Mouse (Mus musculus): ENCODE data around the gene Usf3. TPM values are rescaled to one million over a fixed set of nuclear protein-coding genes. Genes with fewer than 3 reads are reported as not detected.

Gene Usf3
- polyA plus RNA-seq, 1 experiment from 2014 or later = 5.0 TPM

DNA sequence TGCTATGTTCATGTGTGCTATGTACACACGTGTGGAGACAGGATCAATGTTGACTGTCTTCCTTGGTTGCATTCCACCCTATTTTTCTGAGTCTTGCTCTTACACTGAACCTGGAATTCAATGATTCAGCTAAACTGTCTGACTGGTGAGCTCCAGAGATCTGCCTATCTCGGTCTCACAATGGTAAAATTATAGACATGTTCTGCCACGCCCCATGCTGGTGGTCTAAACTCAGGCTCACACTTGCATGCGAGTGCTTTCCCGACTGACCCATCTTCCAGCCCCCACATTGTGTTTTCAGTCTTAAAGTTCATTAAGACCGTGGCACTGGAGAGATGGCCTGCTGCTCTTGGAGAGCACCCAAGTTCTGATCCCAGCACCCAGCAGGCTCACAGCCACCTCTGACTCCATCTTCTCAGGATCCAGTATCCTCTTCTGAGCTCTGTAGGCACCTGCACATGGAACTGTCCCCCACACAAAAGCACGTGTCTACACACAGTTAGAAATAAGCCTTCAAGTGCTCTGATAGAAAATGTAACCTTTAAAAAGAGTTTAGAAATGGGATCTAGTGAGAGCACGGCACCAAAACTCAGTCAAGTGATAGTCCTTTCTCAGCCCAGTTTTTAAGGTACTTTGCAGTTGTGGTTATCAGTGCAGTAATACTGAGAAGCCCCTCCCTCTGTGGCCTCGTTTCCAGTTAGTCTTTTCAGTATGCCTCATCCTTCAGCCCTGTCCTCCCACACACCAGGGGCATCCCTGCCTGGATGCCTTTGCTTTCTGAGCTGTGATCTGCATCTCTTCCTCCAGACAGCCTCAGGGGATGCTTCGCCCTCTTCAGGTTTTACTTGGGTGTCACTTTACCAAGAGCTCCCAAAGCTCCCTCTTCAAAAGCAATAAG lies 37.4 kb downstream of the Usf3 start:
- H3K9me3 ChIP-seq (ENCODE audit: control insufficient read depth, low read length) = no peaks in the 10 kb centered on the region
- ATAC-seq (ENCODE audit: low FRiP score, low TSS enrichment) = no peak
- H3K36me3 ChIP-seq (ENCODE audit: control insufficient read depth, insufficient read depth, low read length) = peaks cover 62% of the 10 kb centered on the region
- no peak overlapping the region for H3K27ac ChIP-seq (replicated peaks; ENCODE audit: low read depth, low read length)
- DNase-seq = no peak
- H3K4me1 ChIP-seq (ENCODE audit: control insufficient read depth, insufficient read depth, low read length) = no peaks in the 10 kb centered on the region
- no peak overlapping the region for H3K9ac ChIP-seq (replicated peaks; ENCODE audit: low read length)
- no peaks in the 10 kb centered on the region for H3K27me3 ChIP-seq (ENCODE audit: control insufficient read depth, insufficient read depth, low read length)
- H3K4me2 ChIP-seq (ENCODE audit: low read length) = no peak overlapping the region
- WGBS = 90% methylated on average over 10 of the region's 10 CpGs
- no peak overlapping the region for H3K4me3 ChIP-seq (replicated peaks; ENCODE audit: low read depth, low read length)

- Histone ChIP-seq H3K4me3 (replicated peaks; ENCODE audit: low read depth, low read length) (no peak overlapping the region), H3K36me3 (ENCODE audit: control insufficient read depth, insufficient read depth, low read length) (peaks cover 62% of the 10 kb centered on the region), H3K4me1 (ENCODE audit: control insufficient read depth, insufficient read depth, low read length) (no peaks in the 10 kb centered on the region), H3K9me3 (ENCODE audit: control insufficient read depth, low read length) (no peaks in the 10 kb centered on the region), H3K27me3 (ENCODE audit: control insufficient read depth, insufficient read depth, low read length) (no peaks in the 10 kb centered on the region), H3K4me2 (ENCODE audit: low read length) (no peak overlapping the region), H3K27ac (replicated peaks; ENCODE audit: low read depth, low read length) (no peak overlapping the region), H3K9ac (replicated peaks; ENCODE audit: low read length) (no peak overlapping the region)
- DNase-seq (no peak), ATAC-seq (ENCODE audit: low FRiP score, low TSS enrichment) (no peak)
- WGBS = 97% methylated on average over 1 of the region's 1 CpGs
Observed at GRCm38 (mm10) chr16:44211054-44211414, 38.0 kb downstream of the Usf3 start.

GRCm38 (mm10) chr16:44212703-44213102 lies 39.7 kb downstream of the Usf3 start:
- no peak overlapping the region for H3K27ac ChIP-seq (replicated peaks; ENCODE audit: low read depth, low read length)
- no peak overlapping the region for H3K4me2 ChIP-seq (ENCODE audit: low read length)
- WGBS = 98% methylated on average over 7 of the region's 7 CpGs
- no peak for DNase-seq
- no peak overlapping the region for H3K4me3 ChIP-seq (replicated peaks; ENCODE audit: low read depth, low read length)
- no peaks in the 10 kb centered on the region for H3K4me1 ChIP-seq (ENCODE audit: control insufficient read depth, insufficient read depth, low read length)
- H3K9ac ChIP-seq (replicated peaks; ENCODE audit: low read length) = no peak overlapping the region
- H3K36me3 ChIP-seq (ENCODE audit: control insufficient read depth, insufficient read depth, low read length) = peaks cover 67% of the 10 kb centered on the region
- H3K9me3 ChIP-seq (ENCODE audit: control insufficient read depth, low read length) = no peaks in the 10 kb centered on the region
- H3K27me3 ChIP-seq (ENCODE audit: control insufficient read depth, insufficient read depth, low read length) = no peaks in the 10 kb centered on the region
- no peak for ATAC-seq (ENCODE audit: low FRiP score, low TSS enrichment)

DNA sequence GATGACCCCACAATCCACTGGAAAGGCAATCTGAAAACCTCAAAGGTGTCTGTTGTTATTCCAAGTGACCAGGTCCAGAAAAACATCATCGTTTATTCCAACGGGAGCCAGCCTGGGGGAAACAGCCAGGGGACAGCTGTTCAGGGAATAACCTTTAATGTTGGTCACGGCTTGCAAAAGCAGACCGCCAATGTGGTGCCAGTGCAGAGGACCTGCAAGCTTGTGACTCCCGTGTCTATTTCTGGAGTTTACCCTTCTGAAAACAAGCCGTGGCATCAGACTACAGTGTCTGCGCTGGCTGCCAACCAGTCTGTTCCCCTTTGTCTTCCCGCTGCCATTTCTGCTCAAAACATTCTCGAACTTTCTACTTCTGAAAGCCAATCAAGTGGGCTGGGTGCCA lies 42.5 kb downstream of the Usf3 start:
- WGBS = 93% methylated on average over 9 of the region's 9 CpGs
- no peak overlapping the region for H3K4me2 ChIP-seq (ENCODE audit: low read length)
- no peak for DNase-seq
- H3K9me3 ChIP-seq (ENCODE audit: control insufficient read depth, low read length) = no peaks in the 10 kb centered on the region
- H3K4me3 ChIP-seq (replicated peaks; ENCODE audit: low read depth, low read length) = no peak overlapping the region
- H3K27me3 ChIP-seq (ENCODE audit: control insufficient read depth, insufficient read depth, low read length) = no peaks in the 10 kb centered on the region
- H3K4me1 ChIP-seq (ENCODE audit: control insufficient read depth, insufficient read depth, low read length) = no peaks in the 10 kb centered on the region
- ATAC-seq (ENCODE audit: low FRiP score, low TSS enrichment) = no peak
- H3K27ac ChIP-seq (replicated peaks; ENCODE audit: low read depth, low read length) = no peak overlapping the region
- H3K36me3 ChIP-seq (ENCODE audit: control insufficient read depth, insufficient read depth, low read length) = peaks cover 84% of the 10 kb centered on the region
- no peak overlapping the region for H3K9ac ChIP-seq (replicated peaks; ENCODE audit: low read length)

DNA sequence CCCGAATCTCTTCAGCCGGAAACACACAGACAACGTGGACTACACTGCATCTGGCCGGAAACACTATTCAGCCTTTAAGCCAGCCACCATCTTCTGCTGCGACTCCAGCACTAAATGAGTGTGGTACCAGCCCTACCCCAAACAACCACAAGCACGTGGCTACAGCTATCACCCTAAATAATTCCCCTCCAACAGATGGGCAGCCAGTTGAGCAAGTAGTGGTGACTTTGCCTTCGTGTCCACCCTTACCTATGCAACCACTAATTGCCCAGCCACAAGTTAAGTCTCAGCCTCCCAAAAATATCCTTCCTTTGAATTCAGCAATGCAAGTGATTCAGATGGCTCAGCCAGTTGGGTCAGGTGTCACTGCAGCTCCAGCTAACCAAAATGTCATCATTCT lies 43.4 kb downstream of the Usf3 start:
- whole genome bisulfite sequencing = 97% methylated on average over 7 of the region's 7 CpGs
- no peak overlapping the region for H3K9ac ChIP-seq (replicated peaks; ENCODE audit: low read length)
- no peak overlapping the region for H3K27ac ChIP-seq (replicated peaks; ENCODE audit: low read depth, low read length)
- ATAC-seq (ENCODE audit: low FRiP score, low TSS enrichment) = no peak
- H3K4me1 ChIP-seq (ENCODE audit: control insufficient read depth, insufficient read depth, low read length) = no peaks in the 10 kb centered on the region
- H3K9me3 ChIP-seq (ENCODE audit: control insufficient read depth, low read length) = no peaks in the 10 kb centered on the region
- H3K4me2 ChIP-seq (ENCODE audit: low read length) = no peak overlapping the region
- no peak for DNase-seq
- H3K36me3 ChIP-seq (ENCODE audit: control insufficient read depth, insufficient read depth, low read length) = peaks cover 88% of the 10 kb centered on the region
- no peak overlapping the region for H3K4me3 ChIP-seq (replicated peaks; ENCODE audit: low read depth, low read length)
- H3K27me3 ChIP-seq (ENCODE audit: control insufficient read depth, insufficient read depth, low read length) = no peaks in the 10 kb centered on the region

DNA sequence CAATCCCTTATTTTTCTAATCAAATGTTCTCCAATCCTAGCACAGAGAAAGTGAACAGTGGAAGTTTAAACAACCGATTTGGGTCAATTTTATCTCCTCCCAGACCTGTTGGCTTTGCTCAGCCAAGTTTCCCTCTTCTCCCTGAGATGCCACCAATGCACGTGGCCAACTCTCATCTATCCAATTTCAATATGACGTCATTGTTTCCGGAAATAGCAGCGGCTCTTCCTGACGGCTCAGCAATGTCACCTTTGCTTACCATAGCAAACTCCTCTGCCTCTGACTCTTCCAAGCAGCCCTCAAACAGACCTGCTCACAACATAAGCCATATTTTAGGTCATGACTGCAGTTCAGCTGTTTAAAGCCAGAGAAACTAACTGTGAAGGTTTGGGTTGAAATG lies 48.4 kb downstream of the Usf3 start:
- Histone ChIP-seq H3K4me3 (replicated peaks; ENCODE audit: low read depth, low read length) (no peak overlapping the region), H3K36me3 (ENCODE audit: control insufficient read depth, insufficient read depth, low read length) (peaks cover 57% of the 10 kb centered on the region), H3K9ac (replicated peaks; ENCODE audit: low read length) (no peak overlapping the region), H3K9me3 (ENCODE audit: control insufficient read depth, low read length) (no peaks in the 10 kb centered on the region), H3K4me1 (ENCODE audit: control insufficient read depth, insufficient read depth, low read length) (no peaks in the 10 kb centered on the region), H3K27me3 (ENCODE audit: control insufficient read depth, insufficient read depth, low read length) (no peaks in the 10 kb centered on the region), H3K4me2 (ENCODE audit: low read length) (no peak overlapping the region), H3K27ac (replicated peaks; ENCODE audit: low read depth, low read length) (no peak overlapping the region)
- ATAC-seq (ENCODE audit: low FRiP score, low TSS enrichment) (no peak), DNase-seq (no peak)
- 94% methylated on average over 6 of the region's 6 CpGs for WGBS

DNA sequence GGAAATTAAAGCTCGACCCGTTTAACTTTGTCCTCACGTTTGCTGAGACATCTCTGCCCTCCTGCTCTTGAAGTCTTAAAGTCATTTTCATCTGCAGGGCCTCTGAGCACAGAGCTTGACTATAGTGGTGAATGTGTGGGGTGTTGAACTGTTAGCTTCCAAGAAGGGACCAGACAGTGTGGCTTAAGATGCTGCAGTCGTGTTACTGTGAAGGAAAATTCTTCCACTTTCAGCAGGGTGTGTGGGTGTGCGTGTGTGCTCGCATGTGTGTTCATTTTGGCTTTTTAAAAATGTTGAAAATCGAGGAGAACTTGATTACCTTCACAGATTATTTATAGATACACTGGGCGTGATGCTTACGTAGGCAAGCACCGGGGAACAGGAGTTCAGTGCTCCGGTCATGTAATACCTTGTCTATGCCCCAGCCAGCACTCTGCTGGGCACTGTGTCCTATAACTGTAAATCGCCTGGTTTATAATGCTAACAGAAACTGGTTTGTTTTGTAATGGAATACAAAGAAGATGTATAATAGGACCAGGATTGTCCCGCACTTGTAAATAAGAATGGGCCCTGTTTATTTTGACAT lies 53.8 kb downstream of the Usf3 start:
- Histone ChIP-seq H3K9me3 (ENCODE audit: control insufficient read depth, low read length) (no peaks in the 10 kb centered on the region), H3K9ac (replicated peaks; ENCODE audit: low read length) (no peak overlapping the region), H3K36me3 (ENCODE audit: control insufficient read depth, insufficient read depth, low read length) (peaks cover 3% of the 10 kb centered on the region; the same call in 1 of the 2 replicates), H3K4me2 (ENCODE audit: low read length) (no peak overlapping the region), H3K4me1 (ENCODE audit: control insufficient read depth, insufficient read depth, low read length) (no peaks in the 10 kb centered on the region), H3K27me3 (ENCODE audit: control insufficient read depth, insufficient read depth, low read length) (no peaks in the 10 kb centered on the region), H3K4me3 (replicated peaks; ENCODE audit: low read depth, low read length) (no peak overlapping the region), H3K27ac (replicated peaks; ENCODE audit: low read depth, low read length) (no peak overlapping the region)
- WGBS = 92% methylated on average over 13 of the region's 13 CpGs
- DNase-seq (no peak), ATAC-seq (ENCODE audit: low FRiP score, low TSS enrichment) (no peak)

DNA sequence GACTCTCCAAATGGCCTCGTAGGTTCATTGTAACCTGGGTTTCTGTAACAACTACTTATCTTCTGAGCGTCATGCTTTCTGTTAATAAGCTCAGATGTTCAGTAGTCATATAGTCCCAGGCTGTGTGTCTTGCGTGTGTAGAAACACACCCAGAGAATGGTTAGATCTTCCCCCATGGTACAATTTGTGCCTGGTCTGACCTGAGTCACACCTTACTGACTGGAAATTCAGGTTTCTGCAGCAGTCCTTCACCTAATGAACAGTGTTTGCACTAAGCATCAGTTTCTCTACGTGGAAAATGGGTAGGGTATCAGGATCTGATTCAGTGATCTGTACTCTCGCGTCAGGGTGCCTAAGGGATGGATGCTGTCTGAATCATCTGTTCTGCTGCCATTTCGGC lies 60.0 kb downstream of the Usf3 start:
- H3K36me3 ChIP-seq (ENCODE audit: control insufficient read depth, insufficient read depth, low read length) = no peaks in the 10 kb centered on the region
- no peak overlapping the region for H3K9ac ChIP-seq (replicated peaks; ENCODE audit: low read length)
- ATAC-seq (ENCODE audit: low FRiP score, low TSS enrichment) = no peak
- H3K4me3 ChIP-seq (replicated peaks; ENCODE audit: low read depth, low read length) = no peak overlapping the region
- no peaks in the 10 kb centered on the region for H3K9me3 ChIP-seq (ENCODE audit: control insufficient read depth, low read length)
- 91% methylated on average over 7 of the region's 7 CpGs for WGBS
- no peak for DNase-seq
- no peaks in the 10 kb centered on the region for H3K4me1 ChIP-seq (ENCODE audit: control insufficient read depth, insufficient read depth, low read length)
- no peaks in the 10 kb centered on the region for H3K27me3 ChIP-seq (ENCODE audit: control insufficient read depth, insufficient read depth, low read length)
- H3K27ac ChIP-seq (replicated peaks; ENCODE audit: low read depth, low read length) = no peak overlapping the region
- H3K4me2 ChIP-seq (ENCODE audit: low read length) = no peak overlapping the region

- no peaks in the 10 kb centered on the region for H3K9me3 ChIP-seq (ENCODE audit: control insufficient read depth, low read length)
- H3K36me3 ChIP-seq (ENCODE audit: control insufficient read depth, insufficient read depth, low read length) = no peaks in the 10 kb centered on the region
- no peaks in the 10 kb centered on the region for H3K27me3 ChIP-seq (ENCODE audit: control insufficient read depth, insufficient read depth, low read length)
- no peak for DNase-seq
- WGBS = 75% methylated on average over 3 of the region's 3 CpGs
- H3K27ac ChIP-seq (replicated peaks; ENCODE audit: low read depth, low read length) = no peak overlapping the region
- no peak for ATAC-seq (ENCODE audit: low FRiP score, low TSS enrichment)
- H3K4me3 ChIP-seq (replicated peaks; ENCODE audit: low read depth, low read length) = no peak overlapping the region
- H3K9ac ChIP-seq (replicated peaks; ENCODE audit: low read length) = no peak overlapping the region
- no peak overlapping the region for H3K4me2 ChIP-seq (ENCODE audit: low read length)
- no peaks in the 10 kb centered on the region for H3K4me1 ChIP-seq (ENCODE audit: control insufficient read depth, insufficient read depth, low read length)
Observed at GRCm38 (mm10) chr16:44237836-44238235, 64.8 kb downstream of the Usf3 start.
